Mouse (Mus musculus): ENCODE measurements around the gene Pip4k2b. TPM values are rescaled to one million over a fixed set of nuclear protein-coding genes. Genes with fewer than 3 reads are reported as not detected.

Gene Pip4k2b
- polyA plus RNA-seq, 1 experiment from 2014 or later = 0.86 TPM

DNA sequence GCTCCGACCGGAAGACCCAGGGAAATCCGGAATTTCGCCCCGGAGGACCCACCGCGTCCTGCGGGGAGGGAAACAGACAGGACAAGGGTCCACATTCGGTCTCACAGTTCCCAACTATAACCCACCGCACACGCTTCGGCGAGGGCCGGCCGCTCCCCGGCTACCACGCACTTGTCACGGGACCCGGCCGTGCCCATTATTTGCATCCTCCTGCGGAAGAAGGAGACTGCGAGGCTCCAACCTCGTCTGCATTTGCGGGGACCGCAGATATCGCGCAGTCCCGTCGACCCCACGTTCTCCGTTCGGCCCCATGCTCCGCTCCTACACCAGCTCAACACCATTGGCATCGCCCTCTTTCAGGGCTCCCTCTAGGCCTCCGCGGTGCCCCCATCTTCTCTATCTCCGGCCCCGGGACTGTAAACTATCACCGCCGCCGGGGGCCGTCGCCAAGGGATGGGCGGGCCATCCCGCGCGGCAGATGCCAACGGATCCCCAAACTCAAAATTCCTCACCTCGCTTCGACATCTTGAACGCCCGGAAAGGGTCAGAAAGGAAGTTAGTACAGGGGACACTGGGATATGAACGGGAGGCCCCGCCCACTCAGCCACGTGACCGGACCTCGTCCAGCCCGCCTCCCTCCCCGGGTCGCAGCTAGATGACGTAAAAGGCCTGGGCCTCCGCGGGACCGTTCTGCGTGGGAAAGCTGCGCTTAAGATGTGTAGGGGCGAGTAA is 37.5 kb upstream of the Pip4k2b start, which contains the start of gene Rpl23:
TSS of gene Rpl23 (minus strand) at position 606 of the 732 bp plus-strand sequence.
- Histone ChIP-seq H3K36me3 (ENCODE audit: insufficient read depth, low read length) (peaks cover 16% of the 10 kb centered on the region; the same call in 1 of the 2 replicates), H3K4me2 (replicated peaks; ENCODE audit: low read depth, low read length) (peak within 1 kb of the TSS; percentile 78), H3K4me3 (ENCODE audit: low read depth, low read length) (peak within 1 kb of the TSS; percentile 68), H3K9ac (replicated peaks; ENCODE audit: low read depth) (peak within 1 kb of the TSS; percentile 93), H3K27me3 (replicated peaks; ENCODE audit: insufficient read depth, low read length) (no peaks in the 10 kb centered on the region), H3K9me3 (ENCODE audit: low read length) (no peaks in the 10 kb centered on the region), H3K4me1 (ENCODE audit: insufficient read depth, low read depth, low read length) (peaks cover 5% of the 10 kb centered on the region; the same call in 1 of the 2 replicates), H3K27ac (ENCODE audit: low read length) (peak within 1 kb of the TSS; percentile 93)
- DNase-seq (ENCODE audit: low spot score) = peak; percentile 99
- peak; percentile 98 for ATAC-seq
- TF ChIP-seq CTCF (IDR thresholded peaks at IDR 0.05) = no peak
- TF ChIP-seq EP300 (IDR thresholded peaks at IDR 0.05) = no peak; the same call in 1 of the 2 replicates
- WGBS = under 1% methylated on average over 66 of the region's 67 CpGs

DNA sequence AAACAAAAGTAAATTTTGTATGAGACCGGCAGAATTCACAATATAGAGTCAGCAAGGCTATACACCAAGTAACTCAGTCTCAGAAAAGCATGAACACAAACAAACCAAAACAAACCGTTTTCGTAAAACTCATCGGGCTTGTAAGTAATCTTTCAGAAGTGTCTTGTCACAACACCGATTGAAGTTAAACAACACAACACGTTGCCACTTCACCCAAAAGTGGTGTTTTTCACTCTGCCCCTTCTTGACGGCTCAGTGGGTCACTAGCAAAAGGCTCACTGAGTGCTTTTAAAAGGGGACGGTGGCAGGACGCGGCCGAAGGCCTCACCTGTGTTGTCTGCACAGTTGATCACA is 37.0 kb upstream of the Pip4k2b start:
- Histone ChIP-seq H3K36me3 (ENCODE audit: insufficient read depth, low read length) (peaks cover 16% of the 10 kb centered on the region; the same call in 1 of the 2 replicates), H3K27me3 (replicated peaks; ENCODE audit: insufficient read depth, low read length) (no peaks in the 10 kb centered on the region), H3K4me3 (ENCODE audit: low read depth, low read length) (peak overlapping the region; percentile 68), H3K27ac (ENCODE audit: low read length) (peak overlapping the region; percentile 93), H3K4me1 (ENCODE audit: insufficient read depth, low read depth, low read length) (peaks cover 5% of the 10 kb centered on the region; the same call in 1 of the 2 replicates), H3K9me3 (ENCODE audit: low read length) (no peaks in the 10 kb centered on the region), H3K4me2 (replicated peaks; ENCODE audit: low read depth, low read length) (peak overlapping the region; percentile 78), H3K9ac (replicated peaks; ENCODE audit: low read depth) (peak overlapping the region; percentile 93)
- 2% methylated on average over 11 of the region's 11 CpGs for WGBS
- DNase-seq (ENCODE audit: low spot score) = no peak
- no peak for ATAC-seq
- TF ChIP-seq CTCF (IDR thresholded peaks at IDR 0.05) (no peak), EP300 (IDR thresholded peaks at IDR 0.05) (no peak)

DNA sequence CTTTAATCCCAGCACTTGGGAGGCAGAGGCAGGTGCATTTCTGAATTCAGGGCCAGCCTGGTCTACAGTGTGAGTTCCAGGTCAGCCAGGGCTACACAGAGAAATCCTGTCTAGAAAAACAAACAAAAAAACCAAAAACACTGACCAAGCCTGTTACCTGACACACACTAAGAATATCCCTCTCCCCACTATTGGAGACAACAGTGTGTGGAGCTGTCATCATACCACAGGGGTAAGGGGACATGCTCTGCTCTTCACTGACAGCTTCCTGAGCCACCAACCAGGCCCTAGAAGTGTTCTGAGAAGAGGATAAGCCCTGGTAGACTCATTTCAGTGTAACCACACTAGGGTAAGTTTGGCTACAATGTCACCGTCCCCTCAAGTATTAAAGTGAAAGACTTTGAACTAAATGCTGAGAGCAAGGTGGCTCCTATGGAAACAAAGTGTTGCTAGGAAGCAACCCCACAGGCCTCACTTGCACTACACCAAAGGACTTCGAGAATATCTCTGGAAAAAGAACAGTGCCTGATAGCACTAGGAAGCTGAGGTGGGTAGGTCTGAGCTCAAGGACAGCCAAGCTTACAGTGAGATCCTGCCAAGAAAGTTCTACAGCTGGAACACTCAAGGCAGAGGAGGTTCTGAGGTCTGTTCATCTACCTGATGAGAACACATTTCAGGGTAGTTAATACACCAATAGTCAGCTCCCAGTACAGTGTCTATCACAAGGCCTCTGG is 35.6 kb upstream of the Pip4k2b start:
- Histone ChIP-seq H3K4me3 (ENCODE audit: low read depth, low read length) (no peak overlapping the region), H3K36me3 (ENCODE audit: insufficient read depth, low read length) (peaks cover 16% of the 10 kb centered on the region; the same call in 1 of the 2 replicates)
- TF ChIP-seq EP300 (IDR thresholded peaks at IDR 0.05) = no peak
- no peak for TF ChIP-seq CTCF (IDR thresholded peaks at IDR 0.05)

DNA sequence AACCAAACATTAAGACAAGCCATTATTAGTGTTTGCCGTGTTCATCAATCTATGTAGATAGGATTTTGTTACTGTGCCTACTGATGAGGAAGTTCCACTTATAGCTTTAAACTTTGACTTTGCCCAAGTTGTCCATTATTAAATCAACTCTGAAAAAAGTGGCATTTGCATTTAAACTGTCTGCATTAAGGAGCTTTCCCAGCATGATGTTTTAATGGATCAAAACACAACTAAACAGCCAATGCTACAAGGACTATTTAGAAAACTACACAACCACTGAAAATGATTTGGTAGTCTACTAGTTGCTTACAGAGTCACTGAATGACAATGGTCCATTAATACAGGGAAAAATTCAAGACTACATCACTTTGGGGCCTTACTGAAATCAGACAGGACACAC is 34.4 kb upstream of the Pip4k2b start:
- WGBS = 85% methylated on average over 1 of the region's 1 CpGs
- Histone ChIP-seq H3K27me3 (replicated peaks; ENCODE audit: insufficient read depth, low read length) (no peaks in the 10 kb centered on the region), H3K9me3 (ENCODE audit: low read length) (no peaks in the 10 kb centered on the region)

More for the DNA sequence above, 35.6 kb upstream of the Pip4k2b start:
- DNase-seq (ENCODE audit: low spot score) (no peak), ATAC-seq (no peak)
- no peaks in the 10 kb centered on the region for H3K27me3 ChIP-seq (replicated peaks; ENCODE audit: insufficient read depth, low read length)
- peak overlapping the region; percentile 93; the same call in 1 of the 2 replicates for H3K9ac ChIP-seq (replicated peaks; ENCODE audit: low read depth)
- WGBS = 63% methylated on average over 2 of the region's 2 CpGs
- no peak overlapping the region for H3K4me2 ChIP-seq (replicated peaks; ENCODE audit: low read depth, low read length)
- H3K27ac ChIP-seq (ENCODE audit: low read length) = no peak overlapping the region
- H3K4me1 ChIP-seq (ENCODE audit: insufficient read depth, low read depth, low read length) = peaks cover 5% of the 10 kb centered on the region; the same call in 1 of the 2 replicates
- H3K9me3 ChIP-seq (ENCODE audit: low read length) = no peaks in the 10 kb centered on the region

DNA sequence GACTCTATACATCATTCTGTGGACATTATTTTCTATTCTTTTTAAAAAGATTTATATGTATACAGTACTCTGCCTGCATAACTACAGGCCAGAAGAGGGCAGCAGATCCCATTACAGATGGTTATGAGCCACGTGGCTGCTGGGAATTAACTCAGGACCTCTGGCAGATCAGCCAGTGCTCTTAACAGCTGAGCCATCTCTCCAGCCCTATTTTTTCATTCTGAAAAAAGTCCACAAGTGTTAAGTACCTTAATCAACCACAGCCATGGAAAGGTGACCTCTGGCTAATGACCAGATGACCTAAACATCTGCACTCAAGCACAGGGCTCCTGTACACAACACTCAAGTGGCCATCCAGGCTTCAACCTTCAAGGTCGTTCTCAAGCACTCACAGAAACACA is 32.6 kb upstream of the Pip4k2b start:
- H3K36me3 ChIP-seq (ENCODE audit: insufficient read depth, low read length) = peaks cover 16% of the 10 kb centered on the region; the same call in 1 of the 2 replicates
- no peak overlapping the region for H3K4me2 ChIP-seq (replicated peaks; ENCODE audit: low read depth, low read length)
- DNase-seq (ENCODE audit: low spot score) (peak; percentile 32), ATAC-seq (peak; percentile 12; the same call in 1 of the 2 replicates)
- 35% methylated on average over 2 of the region's 2 CpGs for WGBS
- no peak overlapping the region for H3K27ac ChIP-seq (ENCODE audit: low read length)
- no peaks in the 10 kb centered on the region for H3K27me3 ChIP-seq (replicated peaks; ENCODE audit: insufficient read depth, low read length)
- H3K4me1 ChIP-seq (ENCODE audit: insufficient read depth, low read depth, low read length) = peaks cover 5% of the 10 kb centered on the region; the same call in 1 of the 2 replicates
- H3K4me3 ChIP-seq (ENCODE audit: low read depth, low read length) = no peak overlapping the region
- no peaks in the 10 kb centered on the region for H3K9me3 ChIP-seq (ENCODE audit: low read length)
- no peak overlapping the region for H3K9ac ChIP-seq (replicated peaks; ENCODE audit: low read depth)
- TF ChIP-seq EP300 (IDR thresholded peaks at IDR 0.05) (no peak), CTCF (IDR thresholded peaks at IDR 0.05) (peak; percentile 58)

More for the DNA sequence above, 34.4 kb upstream of the Pip4k2b start:
- H3K4me2 ChIP-seq (replicated peaks; ENCODE audit: low read depth, low read length) = no peak overlapping the region
- no peak overlapping the region for H3K9ac ChIP-seq (replicated peaks; ENCODE audit: low read depth)
- H3K4me1 ChIP-seq (ENCODE audit: insufficient read depth, low read depth, low read length) = peaks cover 5% of the 10 kb centered on the region; the same call in 1 of the 2 replicates
- DNase-seq (ENCODE audit: low spot score) (no peak), ATAC-seq (no peak)
- H3K4me3 ChIP-seq (ENCODE audit: low read depth, low read length) = no peak overlapping the region
- peaks cover 16% of the 10 kb centered on the region; the same call in 1 of the 2 replicates for H3K36me3 ChIP-seq (ENCODE audit: insufficient read depth, low read length)
- H3K27ac ChIP-seq (ENCODE audit: low read length) = no peak overlapping the region
- TF ChIP-seq CTCF (IDR thresholded peaks at IDR 0.05) = no peak
- TF ChIP-seq EP300 (IDR thresholded peaks at IDR 0.05) = no peak

Measured in lung, postnatal 0 days (tissue).